Mouse (Mus musculus) MEL (cell line): ENCODE measurements around the gene Man2a1. TPM values are rescaled to one million over a fixed set of nuclear protein-coding genes. Genes with fewer than 3 reads are reported as not detected.

Experiments
- DNase-seq: peaks from one replicate; pipeline ENCODE4 v3.0.0; 2011; ENCODE audit warnings: low read depth, low spot score
- H3K27ac ChIP-seq: 2 replicates; pipeline ENCODE4 v1.5.1; 2012; ENCODE audit warnings: low read depth, mild to moderate bottlenecking, control low read depth, low read length, moderate library complexity; ENCODE audit not compliant: control insufficient read depth
- H3K27me3 ChIP-seq, 2 experiments: fragments of 150-350 bp in 1 of 2; sonication (generic) in 1 of 2; 2 replicates each; pipeline ENCODE4 v1.6.1; 2012; ENCODE audit warnings: low read length in 2 of 2, mild to moderate bottlenecking in 2 of 2, improper control_type of control experiment in 1 of 2, moderate library complexity in 1 of 2; ENCODE audit not compliant: insufficient read depth in 2 of 2, control insufficient read depth in 1 of 2
- H3K36me3 ChIP-seq, 2 experiments: 2 replicates each; pipeline ENCODE4 v1.6.1; 2012 to 2014; ENCODE audit warnings: low read length in 2 of 2, improper control_type of control experiment in 1 of 2, inconsistent platforms in 1 of 2, mild to moderate bottlenecking in 1 of 2; ENCODE audit not compliant: insufficient read depth in 2 of 2, control insufficient read depth in 1 of 2
- H3K4me1 ChIP-seq, 2 experiments: fragments of 150-350 bp in 1 of 2; sonication (generic) in 1 of 2; 2 replicates each; pipeline ENCODE4 v1.6.1; 2012; ENCODE audit warnings: low read length in 2 of 2, improper control_type of control experiment in 1 of 2, mild to moderate bottlenecking in 1 of 2; ENCODE audit not compliant: insufficient read depth in 2 of 2, control insufficient read depth in 1 of 2
- H3K4me3 ChIP-seq, 2 experiments: fragments of 150-350 bp in 1 of 2; sonication (generic) in 1 of 2; 2 replicates each; pipeline ENCODE4 v1.5.1; 2012; ENCODE audit warnings: low read depth in 2 of 2, low read length in 2 of 2, mild to moderate bottlenecking in 2 of 2, moderate library complexity in 2 of 2, control low read depth in 1 of 2, improper control_type of control experiment in 1 of 2; ENCODE audit not compliant: control insufficient read depth in 1 of 2, insufficient read depth in 1 of 2
- H3K79me2 ChIP-seq: 2 replicates; pipeline ENCODE4 v1.6.1; 2012; ENCODE audit warnings: mild to moderate bottlenecking, low read length, moderate library complexity; ENCODE audit not compliant: control insufficient read depth, poor library complexity, insufficient read depth
- H3K9ac ChIP-seq: 2 replicates; pipeline ENCODE4 v1.6.1; 2012; ENCODE audit warnings: low read depth, mild to moderate bottlenecking, control low read depth, low read length, moderate library complexity; ENCODE audit not compliant: control insufficient read depth, poor library complexity, severe bottlenecking
- H3K9me3 ChIP-seq: fragments of 150-350 bp; sonication (generic); replicated peaks from 2 replicates; pipeline ENCODE4 v1.6.1; 2012; ENCODE audit warnings: mild to moderate bottlenecking, low read length, improper control_type of control experiment, moderate library complexity; ENCODE audit not compliant: insufficient read depth
- BHLHE40 ChIP-seq: IDR thresholded peaks from 2 replicates; pipeline ENCODE4 v1.6.1; 2012; ENCODE audit warnings: low read depth, mild to moderate bottlenecking, inconsistent platforms, low read length, improper control_type of control experiment, borderline replicate concordance
- CHD1 ChIP-seq: IDR thresholded peaks from 2 replicates; pipeline ENCODE4 v1.6.1; 2012; ENCODE audit warnings: low read depth, mild to moderate bottlenecking, inconsistent platforms, low read length, improper control_type of control experiment
- CHD2 ChIP-seq: IDR thresholded peaks from 2 replicates; pipeline ENCODE4 v1.6.1; 2011; ENCODE audit warnings: low read length, improper control_type of control experiment
- ETS1 ChIP-seq: IDR thresholded peaks from 2 replicates; pipeline ENCODE4 v1.6.1; 2012; ENCODE audit warnings: low read depth, mild to moderate bottlenecking, inconsistent platforms, low read length, improper control_type of control experiment, moderate library complexity
- GABPA ChIP-seq: IDR thresholded peaks from 2 replicates; pipeline ENCODE4 v1.6.1; 2012; ENCODE audit warnings: low read depth, mild to moderate bottlenecking, inconsistent platforms, low read length, improper control_type of control experiment, moderate library complexity
- HCFC1 ChIP-seq: IDR thresholded peaks from 2 replicates; pipeline ENCODE4 v1.6.1; 2012; ENCODE audit warnings: low read depth, mild to moderate bottlenecking, inconsistent platforms, low read length, improper control_type of control experiment, moderate library complexity
- KAT2A ChIP-seq: conservative IDR thresholded peaks from 2 replicates; pipeline ENCODE4 v1.6.1; 2012; ENCODE audit warnings: low read depth, low read length, improper control_type of control experiment, inconsistent platforms
- MAZ ChIP-seq: IDR thresholded peaks from 2 replicates; pipeline ENCODE4 v1.6.1; 2012; ENCODE audit warnings: low read depth, mild to moderate bottlenecking, inconsistent platforms, low read length, improper control_type of control experiment
- MEF2A ChIP-seq: IDR thresholded peaks from 2 replicates; pipeline ENCODE4 v1.6.1; 2014; ENCODE audit warnings: low read depth, mild to moderate bottlenecking, inconsistent platforms, low read length, improper control_type of control experiment; ENCODE audit not compliant: poor library complexity, insufficient replicate concordance, severe bottlenecking; ENCODE audit errors: extremely low read depth
- MXI1 ChIP-seq: IDR thresholded peaks from 2 replicates; pipeline ENCODE4 v1.6.1; 2011; ENCODE audit warnings: mild to moderate bottlenecking, low read depth, low read length, improper control_type of control experiment
- NELFE ChIP-seq: IDR thresholded peaks from 2 replicates; pipeline ENCODE4 v1.6.1; 2011; ENCODE audit warnings: low read depth, low read length, improper control_type of control experiment
- NRF1 ChIP-seq: IDR thresholded peaks from 2 replicates; pipeline ENCODE4 v1.6.1; 2014; ENCODE audit warnings: low read depth, mild to moderate bottlenecking, inconsistent platforms, low read length, improper control_type of control experiment, moderate library complexity; ENCODE audit not compliant: poor library complexity, insufficient read depth, severe bottlenecking
- POLR2A ChIP-seq, 2 experiments: IDR thresholded peaks; 2 replicates each; pipeline ENCODE4 v1.6.1; 2011 to 2012; ENCODE audit warnings: low read length in 2 of 2, mild to moderate bottlenecking in 2 of 2, control low read depth in 1 of 2, improper control_type of control experiment in 1 of 2, low read depth in 1 of 2, moderate library complexity in 1 of 2; ENCODE audit not compliant: control insufficient read depth in 1 of 2, insufficient read depth in 1 of 2, poor library complexity in 1 of 2
- POLR2AphosphoS2 ChIP-seq: IDR thresholded peaks from 2 replicates; pipeline ENCODE4 v1.6.1; 2011; ENCODE audit warnings: low read length, improper control_type of control experiment
- POLR2AphosphoS5 ChIP-seq: IDR thresholded peaks from 2 replicates; pipeline ENCODE4 v1.6.1; 2012; ENCODE audit warnings: low read depth, borderline replicate concordance, mild to moderate bottlenecking, inconsistent platforms, low read length, moderate library complexity, mixed read lengths
- RAD21 ChIP-seq: IDR thresholded peaks from 2 replicates; pipeline ENCODE4 v1.6.1; 2011; ENCODE audit warnings: mild to moderate bottlenecking, low read depth, low read length, improper control_type of control experiment
- SIN3A ChIP-seq: IDR thresholded peaks from 2 replicates; pipeline ENCODE4 v1.6.1; 2012; ENCODE audit warnings: low read length, improper control_type of control experiment, inconsistent platforms
- SMC3 ChIP-seq: IDR thresholded peaks from 2 replicates; pipeline ENCODE4 v1.6.1; 2011; ENCODE audit warnings: low read depth, low read length, improper control_type of control experiment
- TAL1 ChIP-seq: IDR thresholded peaks from 2 replicates; pipeline ENCODE4 v1.6.1; 2012; ENCODE audit warnings: mild to moderate bottlenecking, inconsistent platforms, low read length, moderate library complexity, mixed read lengths
- TCF12 ChIP-seq: IDR thresholded peaks from 2 replicates; pipeline ENCODE4 v1.6.1; 2014; ENCODE audit warnings: low read depth, mild to moderate bottlenecking, inconsistent platforms, low read length, improper control_type of control experiment, moderate library complexity
- UBTF ChIP-seq: IDR thresholded peaks from 2 replicates; pipeline ENCODE4 v1.6.1; 2012; ENCODE audit warnings: low read depth, mild to moderate bottlenecking, inconsistent platforms, low read length, improper control_type of control experiment, moderate library complexity, borderline replicate concordance; ENCODE audit not compliant: insufficient read depth
- ZMIZ1 ChIP-seq: IDR thresholded peaks from 2 replicates; pipeline ENCODE4 v1.6.1; 2012; ENCODE audit warnings: low read depth, mild to moderate bottlenecking, inconsistent platforms, low read length, improper control_type of control experiment, moderate library complexity
- polyA plus RNA-seq, 2 experiments: library from polyadenylated mRNA; stranded (reverse) in 1 of 2; unstranded in 1 of 2; fragments of >175 nt in 1 of 2; fragments of >200 nt in 1 of 2; gene quantifications; 2 replicates each; pipeline versions ENCODE4 v1.2.1 to v1.2.4; 2012; ENCODE audit warnings: low replicate concordance in 2 of 2, low read depth in 1 of 2; ENCODE audit not compliant: insufficient read length in 2 of 2, insufficient read depth in 1 of 2, missing spikeins in 1 of 2
- total RNA-seq: library from RNA; depleted of rRNA; stranded (reverse); fragments of 300-350 nt; gene quantifications from 2 replicates; pipeline ENCODE4 v1.2.3, GENCODE M21; 2012

Gene Man2a1
- total and polyA plus RNA-seq, 3 experiments: 8.7 to 27.5 (median 9.1) TPM

GRCm38 (mm10) chr17:64788301-64788700 lies 187.8 kb downstream of the Man2a1 start:
- no peaks in the 10 kb centered on the region for H3K36me3 ChIP-seq
- H3K9ac ChIP-seq: no peak overlapping the region
- H3K27me3 ChIP-seq: no peaks in the 10 kb centered on the region
- no peak overlapping the region for H3K4me3 ChIP-seq
- no peak overlapping the region for H3K27ac ChIP-seq
- TF ChIP-seq HCFC1: no peak
- no peak for TF ChIP-seq POLR2A (IDR thresholded peaks at IDR 0.05; ENCODE audit: control insufficient read depth in 1 of 2, insufficient read depth in 1 of 2, low read depth in 1 of 2, low read length in 2 of 2, poor library complexity in 1 of 2)
- no peak for TF ChIP-seq MAZ
- TF ChIP-seq NRF1: no peak
- no peak for TF ChIP-seq MEF2A
- TF ChIP-seq SMC3: no peak
- TF ChIP-seq RAD21: no peak
- no peak for TF ChIP-seq GABPA
- TF ChIP-seq SIN3A: no peak
- no peak for TF ChIP-seq ZMIZ1
- no peak for TF ChIP-seq BHLHE40
- no peak for TF ChIP-seq ETS1
- TF ChIP-seq NELFE: no peak
- TF ChIP-seq KAT2A: no peak
- TF ChIP-seq, all 39 proteins: peak for 0
- Histone ChIP-seq H3K4me1 (no peaks in the 10 kb centered on the region), H3K79me2 (no peaks in the 10 kb centered on the region), H3K9me3 (no peaks in the 10 kb centered on the region)
- DNase-seq: no peak

- TF ChIP-seq POLR2AphosphoS5: no peak
- no peak for TF ChIP-seq CHD1
- TF ChIP-seq POLR2AphosphoS2: no peak
- TF ChIP-seq TCF12: no peak
- TF ChIP-seq MXI1: no peak
- no peak for TF ChIP-seq ZMIZ1
- TF ChIP-seq MEF2A: no peak
- TF ChIP-seq UBTF: no peak
- no peak for TF ChIP-seq ETS1
- TF ChIP-seq TAL1: no peak
- TF ChIP-seq CHD2: no peak
- TF ChIP-seq, all 39 proteins: peak for 0
- Histone ChIP-seq H3K4me3 (no peak overlapping the region), H3K27ac (no peak overlapping the region), H3K4me1 (no peaks in the 10 kb centered on the region), H3K36me3 (no peaks in the 10 kb centered on the region), H3K9ac (no peak overlapping the region), H3K27me3 (no peaks in the 10 kb centered on the region), H3K9me3 (no peaks in the 10 kb centered on the region), H3K79me2 (no peaks in the 10 kb centered on the region)
- no peak for DNase-seq
Observed at GRCm38 (mm10) chr17:64789175-64789574, 188.6 kb downstream of the Man2a1 start.
